Mouse (Mus musculus) bone marrow macrophage, adult 2 months (primary cell): ENCODE results near the gene Ube3b. TPM values are rescaled to one million over a fixed set of nuclear protein-coding genes. Genes with fewer than 3 reads are reported as not detected.

ENCODE experiments used
- H3K27ac ChIP-seq: 2 replicates; pipeline ENCODE4 v1.5.1; 2012; ENCODE audit warnings: low read depth, low read length; ENCODE audit not compliant: insufficient read depth
- H3K4me1 ChIP-seq: 2 replicates; pipeline ENCODE4 v1.6.1; 2012; ENCODE audit warnings: low read length; ENCODE audit not compliant: control insufficient read depth, insufficient read depth
- H3K4me3 ChIP-seq: 2 replicates; pipeline ENCODE4 v1.5.1; 2012; ENCODE audit warnings: mild to moderate bottlenecking, low read length, moderate library complexity; ENCODE audit not compliant: insufficient read depth
- CTCF ChIP-seq: IDR thresholded peaks from 2 replicates; pipeline ENCODE4 v1.5.1; 2012; ENCODE audit warnings: low read depth, mild to moderate bottlenecking, low read length, moderate library complexity
- POLR2A ChIP-seq: IDR thresholded peaks from 2 replicates; pipeline ENCODE4 v1.6.1; 2012; ENCODE audit warnings: mild to moderate bottlenecking, low read depth, low read length, borderline replicate concordance
- polyA plus RNA-seq: library from polyadenylated mRNA; stranded (reverse); fragments of >200 nt; gene quantifications from 2 replicates; pipeline ENCODE4 v1.2.4, GENCODE M21; 2012; ENCODE audit not compliant: missing spikeins, insufficient read depth, insufficient read length

Ube3b gene
- polyA plus RNA-seq, 1 experiment, result 52.0 TPM

DNA sequence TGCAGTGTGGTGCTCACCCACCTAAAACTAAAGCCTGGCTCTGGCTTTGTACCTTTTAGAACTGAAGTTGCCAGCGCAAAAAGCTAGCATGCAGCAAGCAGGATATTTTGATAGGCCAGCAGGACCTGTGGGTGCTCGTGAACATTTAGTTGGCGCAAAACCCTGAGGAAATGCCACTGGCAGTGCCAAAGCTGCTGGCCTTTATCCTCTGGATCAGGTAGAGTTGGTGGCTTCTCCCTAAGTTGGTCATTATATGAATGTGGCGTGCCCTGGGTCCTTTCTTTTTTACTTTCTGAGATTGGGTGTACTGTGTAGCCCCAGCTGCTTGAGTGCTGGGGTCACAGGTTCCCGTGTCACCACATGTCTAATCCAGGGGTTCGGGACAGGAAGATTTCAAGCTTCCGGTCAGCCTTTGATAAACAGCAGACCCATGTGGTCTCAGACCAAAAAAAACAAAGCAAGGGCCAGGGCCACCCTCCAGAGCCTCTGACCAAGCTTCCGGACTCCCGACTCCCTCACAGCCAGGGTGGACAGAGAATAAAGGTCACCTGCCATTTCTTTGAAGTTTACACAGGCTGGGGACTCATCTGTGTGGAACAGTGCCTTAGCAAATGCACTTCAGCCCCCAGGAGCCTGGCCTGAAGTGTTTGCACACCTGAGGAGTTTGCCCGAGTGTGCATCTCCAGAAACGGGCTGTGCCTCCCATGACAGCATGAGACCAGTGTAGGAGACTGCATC is 41.3 kb downstream of the Ube3b start:
- H3K4me3 ChIP-seq, result no peak overlapping the region
- no peaks in the 10 kb centered on the region for H3K4me1 ChIP-seq
- no peak overlapping the region for H3K27ac ChIP-seq
- TF ChIP-seq CTCF (no peak), POLR2A (no peak)

- H3K27ac ChIP-seq, result no peak overlapping the region
- no peak overlapping the region for H3K4me3 ChIP-seq
- H3K4me1 ChIP-seq, result no peaks in the 10 kb centered on the region
- TF ChIP-seq CTCF (no peak), POLR2A (no peak)
Measured at GRCm38 (mm10) chr5:114422591-114422990, 42.2 kb downstream of the Ube3b start.

GRCm38 (mm10) chr5:114423961-114424360 is 43.6 kb downstream of the Ube3b start:
- no peak overlapping the region for H3K4me3 ChIP-seq
- no peak for TF ChIP-seq POLR2A
- no peak for TF ChIP-seq CTCF
- H3K4me1 ChIP-seq, result no peaks in the 10 kb centered on the region
- H3K27ac ChIP-seq, result no peak overlapping the region

GRCm38 (mm10) chr5:114426732-114427131 is 46.3 kb downstream of the Ube3b start:
- no peaks in the 10 kb centered on the region for H3K4me1 ChIP-seq
- H3K27ac ChIP-seq, result no peak overlapping the region
- TF ChIP-seq CTCF, result no peak
- TF ChIP-seq POLR2A, result no peak
- no peak overlapping the region for H3K4me3 ChIP-seq

GRCm38 (mm10) chr5:114428621-114429020 is 48.2 kb downstream of the Ube3b start:
- no peak for TF ChIP-seq CTCF
- TF ChIP-seq POLR2A, result no peak
- H3K4me3 ChIP-seq, result no peak overlapping the region
- no peak overlapping the region for H3K27ac ChIP-seq
- H3K4me1 ChIP-seq, result no peaks in the 10 kb centered on the region

GRCm38 (mm10) chr5:114429781-114430180 is 49.4 kb downstream of the Ube3b start:
- H3K27ac ChIP-seq, result no peak overlapping the region
- H3K4me1 ChIP-seq, result no peaks in the 10 kb centered on the region
- no peak for TF ChIP-seq POLR2A
- no peak for TF ChIP-seq CTCF
- H3K4me3 ChIP-seq, result no peak overlapping the region

DNA sequence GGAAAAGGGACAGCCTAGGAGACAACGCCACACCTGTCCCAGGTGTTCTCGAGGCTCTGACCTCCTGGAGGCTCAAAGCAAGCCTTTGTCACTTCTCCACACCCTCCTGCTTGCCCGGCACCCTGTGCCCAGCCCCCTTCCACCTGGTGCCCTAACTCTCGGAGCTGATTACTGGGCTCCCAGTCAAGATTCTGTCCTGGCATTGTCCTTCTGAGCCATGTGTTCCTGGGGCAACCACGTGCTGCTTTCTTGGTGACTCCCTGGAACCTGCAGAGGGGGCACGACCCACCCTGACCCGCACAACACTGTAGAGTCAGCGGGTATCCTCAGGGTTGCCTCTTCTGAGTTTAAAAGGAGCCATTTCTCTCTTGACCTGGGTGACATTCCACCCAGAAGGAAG is 54.0 kb downstream of the Ube3b start:
- Histone ChIP-seq H3K4me3 (no peak overlapping the region), H3K27ac (no peak overlapping the region), H3K4me1 (no peaks in the 10 kb centered on the region)
- TF ChIP-seq POLR2A (no peak), CTCF (no peak)

- H3K27ac ChIP-seq, result no peak overlapping the region
- TF ChIP-seq CTCF (no peak), POLR2A (no peak)
Measured at GRCm38 (mm10) chr5:114435588-114435987, 55.2 kb downstream of the Ube3b start.

DNA sequence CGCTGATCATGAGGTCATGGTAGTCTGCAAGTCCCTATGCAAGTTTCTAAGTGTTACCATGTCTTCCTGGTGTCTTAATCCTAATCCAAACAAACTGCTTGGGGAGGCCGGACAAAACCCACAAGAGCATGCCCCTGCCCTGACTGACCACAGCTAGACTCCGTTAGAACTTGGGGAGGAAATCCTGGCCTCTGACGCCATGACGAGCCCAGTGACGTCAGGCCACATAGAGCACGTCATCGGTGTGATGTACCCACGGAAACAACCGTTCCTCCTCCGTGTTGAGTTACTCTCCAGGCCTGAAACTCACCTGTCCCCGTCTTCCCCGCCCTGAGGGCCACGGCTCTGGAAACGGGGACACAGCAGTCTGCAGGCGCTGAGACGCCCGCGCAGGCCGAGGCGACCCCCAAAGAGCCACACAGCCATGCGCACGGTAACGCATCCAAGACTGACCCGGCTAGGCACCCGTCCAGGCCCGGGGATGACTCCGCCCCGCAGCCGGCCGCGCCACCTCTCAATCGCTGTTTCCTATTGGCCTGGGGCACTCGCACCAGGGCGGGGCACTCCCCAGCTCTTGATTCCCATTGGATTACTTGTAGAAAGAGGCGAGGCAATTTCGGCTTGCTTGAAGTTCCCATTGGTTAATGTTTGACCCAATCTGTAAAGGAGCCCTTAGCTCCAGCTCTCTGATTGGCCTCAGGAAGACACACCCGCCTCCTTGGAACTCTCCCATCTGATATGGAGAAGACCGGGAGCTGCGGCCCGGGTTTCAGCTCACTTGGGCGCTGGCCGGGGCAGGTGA is 63.4 kb downstream of the Ube3b start, which contains the start of the genes Mmab and Mvk:
Gene Mmab (minus strand): TSS at position 495 of the 802 bp plus-strand sequence.
Gene Mvk (plus strand): TSS at position 704 of the 802 bp plus-strand sequence.
- Histone ChIP-seq H3K4me3 (peak within 1 kb of the TSS; percentile 69), H3K27ac (peak within 1 kb of the TSS; percentile 39; the same call in 1 of the 2 replicates)
- TF ChIP-seq POLR2A, result no peak
- TF ChIP-seq CTCF, result no peak

More at GRCm38 (mm10) chr5:114435588-114435987, 55.2 kb downstream of the Ube3b start:
- no peaks in the 10 kb centered on the region for H3K4me1 ChIP-seq
- H3K4me3 ChIP-seq, result no peak overlapping the region

GRCm38 (mm10) chr5:114444368-114444692 is 63.9 kb downstream of the Ube3b start:
- Histone ChIP-seq H3K27ac (no peak overlapping the region), H3K4me3 (peak overlapping the region; percentile 64), H3K4me1 (0 out of 2 replicates have a peak, but pooled peaks cover 4% of the 10 kb centered on the region)
- TF ChIP-seq POLR2A (peak; percentile 79), CTCF (no peak)

More for the DNA sequence above, 63.4 kb downstream of the Ube3b start, which contains the start of the genes Mmab and Mvk:
- H3K4me1 ChIP-seq, result 0 out of 2 replicates have a peak, but pooled peaks cover 4% of the 10 kb centered on the region
